Mouse (Mus musculus): ENCODE measurements around the gene H2al1i.
"Not testable (repeated sequence)": the region's sequence is repeated elsewhere in the genome, so short reads cannot be mapped to it uniquely, and the experiment has no call there.

DNA sequence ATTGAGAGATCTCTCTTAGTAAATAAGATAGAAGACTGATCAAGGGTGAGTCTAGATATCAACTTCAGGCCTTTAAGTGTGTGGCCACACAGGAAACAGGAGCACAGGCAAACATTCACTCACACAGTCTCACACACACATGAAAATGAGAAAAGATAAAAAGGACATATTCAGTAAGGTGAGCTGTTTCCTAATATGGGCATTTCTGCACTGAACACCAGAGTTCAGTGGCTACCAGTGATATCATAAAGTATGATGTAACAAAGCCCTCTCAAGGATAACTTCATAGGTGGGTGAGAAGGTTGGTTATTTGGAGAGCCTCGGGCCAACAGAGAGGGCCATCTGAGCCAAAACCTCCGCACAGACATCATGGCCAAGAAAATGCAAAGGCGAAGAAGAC lies 6.5 kb upstream of the H2al1i start, which contains the start of gene H2al1g:
- not testable (repeated sequence) for TF ChIP-seq CTCF, EP300 (IDR thresholded peaks at IDR 0.05)

All from lung, postnatal 0 days (tissue).